Mouse (Mus musculus) limb, embryonic 12.5 days (tissue): ENCODE measurements around the gene Rap1b. TPM values are rescaled to one million over a fixed set of nuclear protein-coding genes. Genes with fewer than 3 reads are reported as not detected.
A peak's percentile ranks its signal among the peaks of the same experiment; 100 is the strongest.

Source experiments
- ATAC-seq: fragments of 200-750 bp; cut with Nextera tagmentation; 2 replicates; pipeline ENCODE4 v1.8.0; 2017; ENCODE audit warnings: low read depth, moderate TSS enrichment; ENCODE audit not compliant: insufficient number of reproducible peaks, insufficient read depth, low FRiP score, low TSS enrichment
- H3K27ac ChIP-seq: fragments of 300-500 bp; sonication (generic); 2 replicates; pipeline ENCODE4 v1.5.1; 2016; ENCODE audit warnings: mild to moderate bottlenecking, moderate library complexity
- H3K27me3 ChIP-seq: fragments of 300-500 bp; sonication (generic); 2 replicates; pipeline ENCODE4 v1.6.1; 2016; ENCODE audit warnings: mild to moderate bottlenecking, moderate library complexity
- H3K36me3 ChIP-seq: fragments of 300-500 bp; sonication (generic); 2 replicates; pipeline ENCODE4 v1.6.1; 2016; ENCODE audit warnings: mild to moderate bottlenecking, moderate library complexity
- H3K4me1 ChIP-seq: fragments of 300-500 bp; sonication (generic); replicated peaks from 2 replicates; pipeline ENCODE4 v1.6.1; 2016
- H3K4me2 ChIP-seq: fragments of 300-500 bp; sonication (generic); 2 replicates; pipeline ENCODE4 v1.6.1; 2016; ENCODE audit warnings: mild to moderate bottlenecking, moderate library complexity
- H3K4me3 ChIP-seq: fragments of 300-500 bp; sonication (generic); replicated peaks from 2 replicates; pipeline ENCODE4 v1.5.1; 2016; ENCODE audit warnings: mild to moderate bottlenecking
- H3K9ac ChIP-seq: fragments of 300-500 bp; sonication (generic); replicated peaks from 2 replicates; pipeline ENCODE4 v1.6.1; 2016; ENCODE audit warnings: mild to moderate bottlenecking, moderate library complexity
- H3K9me3 ChIP-seq: fragments of 300-500 bp; sonication (generic); 2 replicates; pipeline ENCODE4 v1.6.1; 2016; ENCODE audit warnings: mild to moderate bottlenecking, moderate library complexity
- WGBS: fragments of 180-500 bp; shearing (Covaris S2); methylation state at CpG from one replicate; pipeline ENCODE4 v1.1.7; 2016; 5-methylcytosine and 5-hydroxymethylcytosine counted together
- polyA plus RNA-seq: library from polyadenylated mRNA; unstranded; fragments of >200 nt; fragmentation: Nextera tagmentation; extraction: Ambion mirVana; gene quantifications from 2 replicates; pipeline ENCODE4 v1.2.1, GENCODE M21; 2016

Gene Rap1b
- polyA plus RNA-seq, 1 experiment from 2014 or later: 146 TPM

GRCm38 (mm10) chr10:117797106-117797505 is 48.7 kb downstream of the Rap1b start:
- Histone ChIP-seq H3K27ac (no peak overlapping the region), H3K4me1 (peaks cover 4% of the 10 kb centered on the region; the same call in 1 of the 2 replicates), H3K9me3 (peaks cover 3% of the 10 kb centered on the region; the same call in 1 of the 2 replicates), H3K9ac (no peak overlapping the region), H3K4me2 (no peak overlapping the region), H3K36me3 (no peaks in the 10 kb centered on the region), H3K4me3 (no peak overlapping the region), H3K27me3 (no peaks in the 10 kb centered on the region)
- ATAC-seq: no peak
- WGBS: 88% methylated on average over 12 of the region's 12 CpGs

DNA sequence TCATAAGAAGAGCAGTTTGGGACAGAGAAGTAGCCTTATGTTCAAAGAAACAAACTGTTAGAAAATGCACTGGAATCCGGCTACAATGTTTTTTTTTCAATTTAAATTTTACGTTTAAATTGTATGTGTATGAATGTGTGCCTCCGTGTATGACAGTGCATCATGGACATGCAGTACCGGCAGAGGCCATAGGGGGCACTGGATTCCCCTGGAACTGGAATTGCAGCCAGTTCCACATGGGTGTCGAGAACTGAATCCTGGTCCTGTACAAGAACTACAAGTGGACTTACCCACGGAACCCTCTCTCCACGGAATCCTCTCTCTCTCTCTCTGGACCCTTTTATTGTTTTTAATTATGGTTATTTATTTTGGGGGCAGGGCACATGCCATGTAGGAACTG is 49.7 kb downstream of the Rap1b start:
- Histone ChIP-seq H3K9ac (no peak overlapping the region), H3K4me3 (no peak overlapping the region), H3K4me1 (peaks cover 11% of the 10 kb centered on the region), H3K36me3 (no peaks in the 10 kb centered on the region), H3K4me2 (no peak overlapping the region), H3K27me3 (no peaks in the 10 kb centered on the region), H3K27ac (no peak overlapping the region), H3K9me3 (peaks cover 3% of the 10 kb centered on the region; the same call in 1 of the 2 replicates)
- ATAC-seq: no peak
- 91% methylated on average over 7 of the region's 7 CpGs for WGBS

- H3K4me2 ChIP-seq: no peak overlapping the region
- WGBS: 73% methylated on average over 4 of the region's 4 CpGs
- peaks cover 2% of the 10 kb centered on the region; the same call in 1 of the 2 replicates for H3K36me3 ChIP-seq
- no peaks in the 10 kb centered on the region for H3K27me3 ChIP-seq
- H3K4me1 ChIP-seq: peaks cover 18% of the 10 kb centered on the region
- H3K9me3 ChIP-seq: peaks cover 3% of the 10 kb centered on the region; the same call in 1 of the 2 replicates
- H3K27ac ChIP-seq: no peak overlapping the region
- H3K9ac ChIP-seq: no peak overlapping the region
- ATAC-seq: no peak
- H3K4me3 ChIP-seq: no peak overlapping the region
Observed at GRCm38 (mm10) chr10:117795206-117795605, 50.6 kb downstream of the Rap1b start.

DNA sequence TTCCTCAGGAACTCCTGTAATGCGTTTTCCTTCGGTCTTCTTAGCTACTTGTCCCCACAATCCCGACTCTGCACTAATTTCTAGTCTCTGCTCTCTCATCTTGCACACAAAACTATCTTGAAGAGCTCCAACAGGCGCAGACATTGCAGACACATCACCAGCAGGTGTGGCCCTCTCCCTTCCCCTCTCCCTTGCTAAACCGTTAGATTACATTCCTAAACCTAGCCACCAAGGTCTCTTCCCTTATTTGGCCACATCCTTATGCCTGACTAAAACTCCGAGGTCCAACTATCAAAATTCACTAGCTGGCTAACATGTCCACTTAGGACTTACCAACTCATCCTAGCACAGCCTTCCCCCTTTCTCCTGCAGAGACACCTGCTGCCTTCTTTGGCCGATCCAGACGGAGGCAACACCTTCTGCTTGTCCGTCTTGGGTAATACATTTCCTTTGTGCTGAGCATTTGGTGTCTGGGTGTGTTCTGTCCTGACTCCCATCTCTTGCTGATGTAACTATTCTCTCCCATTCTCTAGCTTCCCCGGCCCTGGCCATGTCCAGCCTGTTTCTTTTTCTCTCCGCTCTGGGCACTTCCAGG is 52.3 kb downstream of the Rap1b start:
- no peak for ATAC-seq
- Histone ChIP-seq H3K9me3 (peaks cover 3% of the 10 kb centered on the region; the same call in 1 of the 2 replicates), H3K9ac (no peak overlapping the region), H3K4me3 (peak overlapping the region; percentile 87; the same call in 1 of the 2 replicates), H3K4me2 (peak overlapping the region; percentile 53), H3K4me1 (peaks cover 15% of the 10 kb centered on the region), H3K27me3 (no peaks in the 10 kb centered on the region), H3K27ac (peak overlapping the region; percentile 80), H3K36me3 (peaks cover 8% of the 10 kb centered on the region; the same call in 1 of the 2 replicates)
- WGBS: 75% methylated on average over 11 of the region's 11 CpGs

DNA sequence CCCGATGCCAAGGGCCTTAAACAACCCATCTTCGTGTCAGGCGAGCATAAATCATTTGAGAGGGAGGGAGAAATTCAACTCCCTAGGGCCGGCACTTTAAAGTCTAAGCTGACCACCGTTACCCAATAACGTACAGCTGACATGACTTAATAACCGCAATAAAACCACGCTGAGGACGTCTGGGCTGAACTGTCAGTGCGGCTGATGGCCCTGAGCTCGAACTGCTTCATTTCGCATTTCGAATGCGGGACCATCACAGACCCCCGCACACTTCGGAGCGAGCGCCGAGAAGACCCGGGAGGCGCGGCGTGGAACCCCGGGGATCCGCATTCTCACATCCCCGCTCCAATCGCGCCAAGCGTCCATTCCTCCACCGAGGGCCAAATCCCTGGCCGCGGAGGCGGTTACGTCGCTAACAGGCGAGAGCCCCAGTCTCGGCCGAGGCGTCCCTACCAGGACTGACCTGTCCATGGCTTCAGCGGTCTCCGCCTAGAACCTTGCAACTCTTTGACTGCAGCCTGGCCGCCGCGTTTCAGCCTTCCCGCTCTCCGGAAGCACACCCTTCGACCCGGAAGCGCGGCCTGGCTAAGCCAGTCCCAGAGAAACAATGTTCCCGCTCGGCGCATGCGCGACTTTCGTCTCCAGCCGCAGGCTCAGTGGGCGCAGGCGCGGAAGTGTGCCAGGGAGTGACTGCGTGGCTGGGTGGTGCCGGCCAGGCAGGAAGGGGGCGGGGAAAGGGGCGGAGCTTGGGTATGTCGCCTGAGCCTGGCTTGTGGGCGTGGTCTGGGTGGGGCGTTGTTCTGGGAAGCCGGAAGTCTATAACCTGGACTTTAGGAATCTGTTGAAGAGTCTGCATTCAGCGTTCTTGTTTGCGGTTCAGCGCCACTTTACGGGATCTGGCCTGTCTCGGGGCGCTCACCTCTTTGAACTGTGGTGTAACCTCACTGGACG is 53.4 kb downstream of the Rap1b start, which contains the start of gene Nup107:
Nup107 (minus strand) TSS at position 565 of the 951 bp plus-strand sequence.
- H3K27me3 ChIP-seq: no peaks in the 10 kb centered on the region
- peak within 1 kb of the TSS; percentile 81 for H3K9ac ChIP-seq
- H3K4me3 ChIP-seq: peak within 1 kb of the TSS; percentile 87
- peak within 1 kb of the TSS; percentile 74 for H3K4me2 ChIP-seq
- peaks cover 15% of the 10 kb centered on the region for H3K4me1 ChIP-seq
- peaks cover 15% of the 10 kb centered on the region for H3K36me3 ChIP-seq
- under 1% methylated on average over 75 of the region's 75 CpGs for WGBS
- peaks cover 3% of the 10 kb centered on the region; the same call in 1 of the 2 replicates for H3K9me3 ChIP-seq
- peak within 1 kb of the TSS; percentile 84 for H3K27ac ChIP-seq
- ATAC-seq: peak; percentile 95

DNA sequence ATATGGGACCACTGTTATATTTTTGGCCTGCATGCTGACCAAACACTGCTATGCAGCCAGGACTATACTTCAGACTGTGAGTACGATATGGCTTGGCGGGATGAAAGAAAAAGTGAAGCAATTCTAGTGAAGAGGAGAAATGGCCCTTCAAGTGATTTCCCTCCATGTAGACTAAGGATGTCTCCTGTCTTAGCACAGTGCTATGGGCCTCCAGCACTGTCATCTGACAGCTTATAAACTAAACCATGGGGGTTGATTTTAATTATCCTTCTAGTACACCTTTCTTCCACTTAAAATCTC is 54.7 kb downstream of the Rap1b start:
- Histone ChIP-seq H3K9me3 (no peaks in the 10 kb centered on the region; the same call in 1 of the 2 replicates), H3K27ac (no peak overlapping the region), H3K4me1 (peaks cover 15% of the 10 kb centered on the region), H3K36me3 (peaks cover 28% of the 10 kb centered on the region), H3K4me2 (peak overlapping the region; percentile 74), H3K27me3 (no peaks in the 10 kb centered on the region), H3K4me3 (peak overlapping the region; percentile 87), H3K9ac (peak overlapping the region; percentile 81; the same call in 1 of the 2 replicates)
- ATAC-seq: no peak
- 90% methylated on average over 2 of the region's 2 CpGs for WGBS

- WGBS: 93% methylated on average over 17 of the region's 17 CpGs
- no peak overlapping the region for H3K4me3 ChIP-seq
- H3K4me1 ChIP-seq: peaks cover 15% of the 10 kb centered on the region
- peak overlapping the region; percentile 74; the same call in 1 of the 2 replicates for H3K4me2 ChIP-seq
- peaks cover 33% of the 10 kb centered on the region for H3K36me3 ChIP-seq
- H3K9ac ChIP-seq: no peak overlapping the region
- no peaks in the 10 kb centered on the region for H3K27me3 ChIP-seq
- H3K27ac ChIP-seq: no peak overlapping the region
- ATAC-seq: no peak
- no peaks in the 10 kb centered on the region for H3K9me3 ChIP-seq
Observed at GRCm38 (mm10) chr10:117790421-117791170, 55.2 kb downstream of the Rap1b start.

DNA sequence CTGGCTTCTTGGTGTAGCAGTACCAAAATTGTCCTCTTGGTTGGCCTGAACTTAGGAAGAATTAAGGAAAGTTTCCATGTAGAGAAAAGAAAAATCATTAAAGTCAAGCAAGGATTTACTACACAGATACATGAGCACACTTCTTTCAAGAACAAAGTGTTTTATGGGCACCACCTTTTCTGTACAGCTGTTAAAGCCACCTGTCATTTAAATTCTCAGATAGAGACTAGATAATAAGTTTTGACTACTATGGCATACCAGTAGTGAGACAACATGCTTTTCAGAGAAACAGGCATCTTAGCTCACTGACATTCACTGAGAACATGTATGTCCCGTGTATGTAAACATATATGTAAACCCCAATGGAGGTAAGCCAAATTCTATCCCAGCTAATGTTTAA is 55.8 kb downstream of the Rap1b start:
- Histone ChIP-seq H3K27ac (no peak overlapping the region), H3K4me2 (no peak overlapping the region), H3K9me3 (no peaks in the 10 kb centered on the region), H3K36me3 (peaks cover 39% of the 10 kb centered on the region), H3K4me1 (peaks cover 15% of the 10 kb centered on the region), H3K9ac (no peak overlapping the region), H3K27me3 (no peaks in the 10 kb centered on the region), H3K4me3 (no peak overlapping the region)
- ATAC-seq: no peak
- 84% methylated on average over 1 of the region's 1 CpGs for WGBS

DNA sequence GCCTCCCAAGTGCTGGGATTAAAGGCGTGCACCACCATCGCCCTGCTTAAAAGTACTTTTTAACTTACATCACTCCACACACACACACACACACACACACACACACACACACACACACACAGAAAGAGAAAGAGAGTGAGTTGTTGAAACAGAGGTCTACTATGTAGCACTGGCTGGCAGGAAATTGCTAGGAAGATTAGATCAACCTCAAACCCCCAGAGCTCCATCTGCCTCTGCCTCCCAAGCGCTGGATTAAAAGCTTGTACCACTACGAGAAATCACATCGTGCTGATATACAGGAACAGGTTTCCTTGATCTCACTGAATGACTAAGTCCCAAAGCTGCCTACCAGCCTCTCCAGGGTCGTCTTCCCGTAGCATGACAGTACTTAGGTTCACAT is 61.2 kb downstream of the Rap1b start:
- no peak overlapping the region for H3K27ac ChIP-seq
- no peak overlapping the region for H3K4me3 ChIP-seq
- H3K27me3 ChIP-seq: no peaks in the 10 kb centered on the region
- no peaks in the 10 kb centered on the region for H3K4me1 ChIP-seq
- H3K9me3 ChIP-seq: no peaks in the 10 kb centered on the region
- WGBS: 97% methylated on average over 7 of the region's 7 CpGs
- H3K4me2 ChIP-seq: no peak overlapping the region
- H3K36me3 ChIP-seq: peaks cover 83% of the 10 kb centered on the region
- no peak for ATAC-seq
- H3K9ac ChIP-seq: no peak overlapping the region

- Histone ChIP-seq H3K9me3 (no peaks in the 10 kb centered on the region), H3K9ac (no peak overlapping the region), H3K4me3 (no peak overlapping the region), H3K4me1 (no peaks in the 10 kb centered on the region), H3K36me3 (peaks cover 89% of the 10 kb centered on the region), H3K27ac (no peak overlapping the region), H3K27me3 (no peaks in the 10 kb centered on the region), H3K4me2 (no peak overlapping the region)
- 95% methylated on average over 13 of the region's 13 CpGs for WGBS
- ATAC-seq: no peak
Observed at GRCm38 (mm10) chr10:117783786-117784420, 61.9 kb downstream of the Rap1b start.
